Mouse (Mus musculus): ENCODE results near the gene Atp2c2. TPM values are rescaled to one million over a fixed set of nuclear protein-coding genes. Genes with fewer than 3 reads are reported as not detected.

Gene Atp2c2
- 3.2 and 3.5 TPM in 2 replicates for polyA plus RNA-seq (2015; fragmentation: Nextera tagmentation; extraction: Ambion mirVana)

DNA sequence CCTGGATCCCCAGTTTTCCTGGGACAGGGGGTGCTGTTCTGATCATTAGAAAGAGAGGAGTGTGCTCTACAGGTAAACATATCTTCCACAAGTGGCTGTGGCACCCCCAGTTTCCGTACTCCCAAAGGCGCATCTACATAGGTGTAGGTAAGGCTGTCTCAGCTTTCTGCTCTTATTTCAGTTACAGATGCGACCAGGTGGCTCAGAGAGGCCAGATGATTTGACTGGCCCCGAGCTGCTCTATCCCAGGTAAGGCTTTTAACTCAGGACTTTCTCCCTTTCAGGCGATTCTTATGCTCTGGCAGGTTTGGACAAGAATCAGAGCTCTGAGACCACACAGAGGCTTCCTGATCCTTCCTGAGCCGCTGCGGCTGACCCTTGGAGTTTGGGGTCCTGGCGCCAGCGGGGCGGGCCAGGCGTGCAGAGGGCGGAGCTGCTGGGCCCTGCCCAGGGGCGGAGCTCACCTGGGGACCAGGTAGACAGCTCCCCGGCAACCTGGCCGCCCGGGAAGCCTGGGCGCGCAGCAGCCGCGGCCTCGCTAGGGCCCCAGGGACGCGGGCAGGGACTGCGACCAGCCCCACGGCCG, at the start of gene Atp2c2:
Gene Atp2c2, plus strand, starts transcription at position 461 of the 586 bp plus-strand sequence.
- Histone ChIP-seq H3K4me2 (peak within 1 kb of the TSS; percentile 54), H3K36me3 (no peaks in the 10 kb centered on the region), H3K4me1 (peaks cover 21% of the 10 kb centered on the region), H3K9me3 (no peaks in the 10 kb centered on the region), H3K9ac (no peak within 1 kb of the TSS), H3K27me3 (peaks cover 49% of the 10 kb centered on the region), H3K27ac (no peak within 1 kb of the TSS), H3K4me3 (peak within 1 kb of the TSS; percentile 33)
- peak; percentile 48 for ATAC-seq (ENCODE audit: borderline replicate concordance, extremely low read depth, low FRiP score, low TSS enrichment)
- 5% methylated on average over 26 of the region's 26 CpGs for WGBS

DNA sequence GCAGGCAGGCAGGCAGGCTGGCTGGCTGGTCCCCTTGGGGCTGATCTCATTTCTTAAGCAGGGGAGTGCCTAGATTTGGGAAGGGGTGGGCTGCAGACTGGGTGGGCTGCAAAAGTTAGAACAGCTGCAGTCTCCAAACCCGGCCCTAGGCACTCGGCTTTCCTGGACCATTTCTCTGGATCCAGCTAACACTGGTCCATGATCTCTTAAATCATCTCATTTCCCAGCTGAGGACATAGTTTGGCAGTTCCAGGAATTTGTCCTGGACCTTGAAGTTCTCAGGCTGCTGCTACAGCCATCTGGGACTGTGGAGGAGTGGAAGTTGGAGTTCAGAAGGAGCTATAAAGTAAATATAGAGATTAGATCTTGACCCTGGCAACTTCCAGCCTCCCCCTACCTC, 48.5 kb upstream of the Atp2c2 start:
- 16% methylated on average over 2 of the region's 2 CpGs for whole genome bisulfite sequencing
- Histone ChIP-seq H3K9me3 (no peaks in the 10 kb centered on the region), H3K9ac (no peak overlapping the region), H3K4me3 (no peak overlapping the region), H3K27ac (no peak overlapping the region), H3K36me3 (no peaks in the 10 kb centered on the region), H3K27me3 (no peaks in the 10 kb centered on the region), H3K4me1 (no peaks in the 10 kb centered on the region), H3K4me2 (no peak overlapping the region)
- ATAC-seq (ENCODE audit: borderline replicate concordance, extremely low read depth, low FRiP score, low TSS enrichment): no peak

DNA sequence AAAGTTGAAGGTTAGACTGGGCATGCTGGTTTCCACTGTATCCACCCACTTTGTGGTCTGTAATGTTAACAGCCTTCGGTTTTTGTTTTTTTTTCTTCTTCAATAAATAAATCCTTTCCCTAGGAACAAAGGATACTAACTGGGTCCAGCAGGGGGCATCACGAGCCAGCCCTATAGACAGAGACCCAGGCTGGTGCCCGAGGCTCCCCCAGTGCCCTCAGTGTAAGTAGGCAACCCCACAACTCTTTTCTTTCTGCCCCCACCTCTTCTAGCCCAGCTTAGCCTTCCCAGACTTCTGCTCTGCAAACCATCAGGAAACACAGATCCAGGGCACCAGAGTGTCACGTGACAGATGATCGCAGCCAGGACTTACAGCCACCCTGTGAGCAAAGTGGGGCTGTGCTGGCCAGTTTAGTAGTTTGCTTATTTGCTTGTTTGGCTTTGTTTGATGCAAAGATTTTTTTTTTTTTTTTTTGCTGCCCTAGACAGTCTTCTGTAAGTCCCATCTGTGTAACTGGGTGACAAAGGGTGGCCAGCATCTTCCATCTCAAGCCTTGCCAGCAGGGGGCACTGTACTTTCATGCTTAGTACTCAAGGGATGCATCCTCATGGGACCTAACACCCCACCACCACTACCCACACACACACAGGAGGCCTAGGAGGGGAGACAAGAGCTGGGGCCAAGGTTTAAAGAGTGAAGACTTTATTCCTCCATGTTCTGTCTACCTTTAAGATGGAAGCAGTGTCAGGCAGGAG, 42.9 kb upstream of the Atp2c2 start:
- H3K36me3 ChIP-seq: no peaks in the 10 kb centered on the region
- no peak overlapping the region for H3K4me2 ChIP-seq
- no peak overlapping the region for H3K27ac ChIP-seq
- no peak for ATAC-seq (ENCODE audit: borderline replicate concordance, extremely low read depth, low FRiP score, low TSS enrichment)
- H3K4me3 ChIP-seq: no peak overlapping the region
- peaks cover 12% of the 10 kb centered on the region for H3K4me1 ChIP-seq
- no peak overlapping the region for H3K9ac ChIP-seq
- whole genome bisulfite sequencing: 37% methylated on average over 5 of the region's 5 CpGs
- no peaks in the 10 kb centered on the region for H3K27me3 ChIP-seq
- H3K9me3 ChIP-seq: no peaks in the 10 kb centered on the region

DNA sequence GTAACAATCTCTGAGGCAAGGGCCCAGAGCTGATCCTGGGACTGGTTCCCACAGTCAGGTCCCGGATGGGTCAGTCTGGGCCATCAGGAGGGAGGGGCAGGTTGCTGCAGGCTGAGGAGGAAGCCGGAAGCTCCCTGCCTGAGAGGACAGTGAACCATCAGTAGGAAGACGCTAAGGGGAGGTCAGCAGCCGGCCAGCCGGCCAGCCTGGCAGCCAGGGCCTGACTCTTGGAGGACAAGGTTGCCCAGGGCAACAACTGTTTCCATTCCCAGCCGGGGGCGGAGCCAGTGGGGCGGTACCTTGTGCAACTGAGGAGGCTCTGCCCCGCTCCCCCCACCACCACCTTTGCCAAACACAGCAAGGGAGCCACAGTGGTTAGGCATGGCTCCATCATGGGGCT, 38.7 kb upstream of the Atp2c2 start:
- Histone ChIP-seq H3K4me3 (no peak overlapping the region), H3K9ac (no peak overlapping the region; the same call in 1 of the 2 replicates), H3K27me3 (no peaks in the 10 kb centered on the region), H3K9me3 (no peaks in the 10 kb centered on the region), H3K36me3 (no peaks in the 10 kb centered on the region), H3K4me1 (peaks cover 22% of the 10 kb centered on the region), H3K4me2 (0 out of 2 replicates have a peak overlapping the region, but pooled peaks have one; percentile 17), H3K27ac (no peak overlapping the region)
- peak; percentile 55; the same call in 1 of the 2 replicates for ATAC-seq (ENCODE audit: borderline replicate concordance, extremely low read depth, low FRiP score, low TSS enrichment)
- 11% methylated on average over 9 of the region's 9 CpGs for WGBS

DNA sequence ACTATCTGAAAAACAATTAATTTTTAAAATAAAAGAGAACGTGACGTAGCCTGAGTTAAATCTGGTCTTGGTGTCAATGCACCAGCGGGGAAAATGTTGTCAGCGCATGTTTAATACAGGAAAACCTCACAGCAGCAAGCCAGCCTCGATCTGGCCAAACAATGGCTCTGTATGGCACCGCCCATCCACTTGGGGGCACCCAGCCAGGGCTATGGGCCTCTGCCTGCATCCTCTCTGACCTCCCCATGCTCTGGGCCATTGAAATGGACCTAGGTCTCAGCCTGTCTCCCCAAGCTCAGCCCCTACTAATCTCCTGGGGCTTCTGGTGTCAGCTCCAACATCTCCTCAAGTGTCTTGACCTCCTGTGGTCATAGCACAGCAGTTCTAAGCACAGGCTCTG, 37.9 kb upstream of the Atp2c2 start:
- no peaks in the 10 kb centered on the region for H3K9me3 ChIP-seq
- H3K9ac ChIP-seq: no peak overlapping the region
- H3K27ac ChIP-seq: no peak overlapping the region
- H3K27me3 ChIP-seq: no peaks in the 10 kb centered on the region
- H3K4me2 ChIP-seq: no peak overlapping the region
- peaks cover 27% of the 10 kb centered on the region for H3K4me1 ChIP-seq
- ATAC-seq (ENCODE audit: borderline replicate concordance, extremely low read depth, low FRiP score, low TSS enrichment): no peak
- 68% methylated on average over 6 of the region's 6 CpGs for WGBS
- no peak overlapping the region for H3K4me3 ChIP-seq
- no peaks in the 10 kb centered on the region for H3K36me3 ChIP-seq

DNA sequence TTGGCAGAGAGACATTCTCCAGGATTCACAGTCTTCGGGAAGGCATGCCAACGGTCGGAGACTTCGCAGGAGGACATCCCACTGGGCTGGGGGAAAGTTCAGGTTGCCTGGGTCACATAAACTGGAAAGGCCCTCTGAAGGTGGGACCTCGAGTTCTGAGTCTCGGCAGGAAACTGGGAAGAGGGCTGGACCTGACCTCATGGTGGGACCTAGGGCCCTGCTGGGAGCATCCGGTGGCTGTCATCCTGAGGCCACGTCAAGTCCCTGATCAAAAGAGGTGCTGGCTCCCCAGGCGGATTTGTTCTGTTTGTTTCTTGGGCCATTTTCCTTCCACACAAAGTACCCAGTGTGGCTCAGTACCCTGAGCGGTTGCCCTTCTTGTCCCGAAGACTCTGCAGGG, 36.4 kb upstream of the Atp2c2 start:
- 65% methylated on average over 11 of the region's 11 CpGs for WGBS
- no peak overlapping the region for H3K4me3 ChIP-seq
- peaks cover 27% of the 10 kb centered on the region for H3K4me1 ChIP-seq
- no peak overlapping the region for H3K4me2 ChIP-seq
- no peak overlapping the region for H3K27ac ChIP-seq
- no peak overlapping the region for H3K9ac ChIP-seq
- no peaks in the 10 kb centered on the region for H3K27me3 ChIP-seq
- H3K36me3 ChIP-seq: no peaks in the 10 kb centered on the region
- ATAC-seq (ENCODE audit: borderline replicate concordance, extremely low read depth, low FRiP score, low TSS enrichment): no peak
- no peaks in the 10 kb centered on the region for H3K9me3 ChIP-seq

DNA sequence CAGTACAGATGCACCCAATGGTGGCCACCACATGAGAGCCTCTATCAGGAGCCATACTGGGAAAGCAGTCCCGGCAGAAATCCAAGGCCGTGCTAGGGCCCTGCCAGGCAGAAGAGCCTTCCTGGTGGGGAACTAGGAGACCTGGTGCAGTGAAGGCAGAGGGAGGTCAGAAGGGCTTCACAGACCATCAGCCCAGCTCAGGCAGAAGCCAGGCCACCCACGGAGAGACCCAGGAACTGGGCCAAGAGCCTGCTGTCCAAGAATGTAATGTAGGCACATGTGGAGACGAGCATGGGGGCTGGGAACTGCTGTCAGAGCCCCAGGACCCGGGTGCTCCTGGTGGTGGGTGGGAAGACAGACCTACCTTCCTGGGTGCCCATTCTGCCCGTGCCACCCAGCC, 34.5 kb upstream of the Atp2c2 start:
- Histone ChIP-seq H3K27ac (no peak overlapping the region), H3K9ac (no peak overlapping the region), H3K9me3 (no peaks in the 10 kb centered on the region), H3K4me2 (no peak overlapping the region), H3K4me3 (no peak overlapping the region), H3K36me3 (no peaks in the 10 kb centered on the region), H3K27me3 (no peaks in the 10 kb centered on the region), H3K4me1 (peaks cover 39% of the 10 kb centered on the region)
- 54% methylated on average over 6 of the region's 6 CpGs for WGBS
- ATAC-seq (ENCODE audit: borderline replicate concordance, extremely low read depth, low FRiP score, low TSS enrichment): no peak; the same call in 1 of the 2 replicates

DNA sequence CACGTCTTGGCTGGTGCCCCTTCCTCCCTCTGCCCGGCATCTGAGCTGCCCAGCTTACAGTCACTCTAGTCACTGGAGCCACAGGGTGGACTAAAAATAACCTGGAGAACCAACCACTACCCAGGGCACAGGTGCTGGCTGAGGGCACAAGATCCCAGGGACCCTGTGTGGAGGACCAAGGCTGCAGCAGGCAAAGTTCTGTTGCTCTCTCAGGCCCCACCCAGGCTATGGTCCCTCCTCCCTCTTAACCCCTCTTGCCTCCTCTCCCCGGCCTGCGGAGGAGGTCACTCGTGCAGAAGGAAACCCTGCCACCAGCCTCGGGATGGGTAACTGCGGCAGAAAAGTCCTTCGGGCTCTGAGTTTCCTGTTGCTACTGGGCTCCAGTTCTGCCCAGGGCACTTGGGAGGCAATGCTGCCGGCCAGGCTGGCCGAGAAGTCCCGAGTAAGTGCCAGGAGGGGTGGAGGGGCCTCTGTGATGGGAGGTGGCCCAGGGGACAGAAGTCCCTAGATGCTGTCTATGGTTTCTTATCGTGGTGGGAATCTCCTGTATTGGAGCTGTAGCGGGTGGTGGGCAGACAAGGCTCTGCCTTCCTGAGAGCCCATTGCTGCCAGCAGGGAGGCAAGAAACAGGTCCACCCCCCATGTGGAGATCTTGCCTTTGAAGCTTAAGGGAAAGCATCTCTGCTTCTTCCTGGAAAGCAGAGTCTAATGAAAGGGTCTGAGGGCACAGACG, 33.4 kb upstream of the Atp2c2 start, which contains the start of gene Wfdc1:
Gene Wfdc1, plus strand, starts transcription at position 147 of the 733 bp plus-strand sequence.
- H3K9ac ChIP-seq: no peak within 1 kb of the TSS
- no peak within 1 kb of the TSS for H3K4me3 ChIP-seq
- 0 out of 2 replicates have a peak, but pooled peaks have one; percentile 4 for ATAC-seq (ENCODE audit: borderline replicate concordance, extremely low read depth, low FRiP score, low TSS enrichment)
- H3K9me3 ChIP-seq: no peaks in the 10 kb centered on the region
- H3K27ac ChIP-seq: no peak within 1 kb of the TSS
- no peaks in the 10 kb centered on the region for H3K27me3 ChIP-seq
- peak within 1 kb of the TSS; percentile 31; the same call in 1 of the 2 replicates for H3K4me2 ChIP-seq
- WGBS: 13% methylated on average over 14 of the region's 14 CpGs
- H3K36me3 ChIP-seq: no peaks in the 10 kb centered on the region
- H3K4me1 ChIP-seq: peaks cover 42% of the 10 kb centered on the region

DNA sequence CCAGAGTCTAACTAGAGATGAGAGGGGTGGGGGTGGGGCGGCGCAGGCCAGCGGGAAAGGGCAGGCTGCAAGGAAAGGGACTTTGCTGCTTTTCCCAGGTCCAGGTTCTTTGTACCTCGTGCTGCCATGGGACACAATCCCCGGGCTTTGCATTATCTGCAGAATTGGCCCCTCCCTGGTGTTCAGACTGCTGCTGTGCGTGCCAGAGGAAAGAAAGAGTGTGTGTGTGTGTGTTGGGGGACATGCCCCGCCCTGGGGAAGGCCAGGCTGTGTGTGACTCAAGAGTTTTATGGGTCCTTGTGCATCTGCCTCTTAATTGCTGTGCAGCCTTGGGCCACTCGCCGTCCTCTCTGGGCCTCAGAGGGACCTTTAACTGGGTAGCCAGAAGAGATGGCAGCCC, 31.4 kb upstream of the Atp2c2 start:
- ATAC-seq (ENCODE audit: borderline replicate concordance, extremely low read depth, low FRiP score, low TSS enrichment): no peak

DNA sequence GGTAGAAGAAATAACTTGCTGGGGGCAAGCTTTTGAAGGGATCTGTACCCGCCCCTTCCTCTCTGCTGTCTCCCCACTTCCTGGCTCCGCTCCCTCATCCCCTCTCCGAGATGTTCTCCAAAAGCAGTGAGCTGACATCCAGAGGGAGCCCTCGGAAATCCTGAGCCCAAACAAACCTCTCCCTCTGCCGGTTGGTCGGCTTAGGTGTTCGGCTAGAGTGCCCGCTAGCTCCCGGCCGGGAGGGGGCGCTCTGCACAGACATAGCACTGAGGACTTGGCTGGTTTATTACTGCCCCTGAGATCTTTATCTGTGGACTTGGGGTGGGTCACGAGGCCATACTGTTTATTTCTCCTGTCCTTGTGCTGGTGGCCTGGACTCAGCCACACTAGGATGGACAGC, 30.5 kb upstream of the Atp2c2 start:
- Histone ChIP-seq H3K27me3 (no peaks in the 10 kb centered on the region), H3K9ac (no peak overlapping the region), H3K4me1 (peaks cover 42% of the 10 kb centered on the region), H3K4me3 (no peak overlapping the region), H3K9me3 (no peaks in the 10 kb centered on the region), H3K36me3 (no peaks in the 10 kb centered on the region), H3K4me2 (no peak overlapping the region), H3K27ac (peak overlapping the region; percentile 58)
- ATAC-seq (ENCODE audit: borderline replicate concordance, extremely low read depth, low FRiP score, low TSS enrichment): no peak
- 34% methylated on average over 12 of the region's 12 CpGs for WGBS

More for the DNA sequence above, 31.4 kb upstream of the Atp2c2 start:
- no peaks in the 10 kb centered on the region for H3K36me3 ChIP-seq
- no peak overlapping the region for H3K4me3 ChIP-seq
- no peak overlapping the region for H3K4me2 ChIP-seq
- WGBS: 74% methylated on average over 9 of the region's 9 CpGs
- H3K4me1 ChIP-seq: peaks cover 42% of the 10 kb centered on the region
- no peaks in the 10 kb centered on the region for H3K9me3 ChIP-seq
- no peak overlapping the region for H3K27ac ChIP-seq
- H3K9ac ChIP-seq: no peak overlapping the region
- H3K27me3 ChIP-seq: no peaks in the 10 kb centered on the region

DNA sequence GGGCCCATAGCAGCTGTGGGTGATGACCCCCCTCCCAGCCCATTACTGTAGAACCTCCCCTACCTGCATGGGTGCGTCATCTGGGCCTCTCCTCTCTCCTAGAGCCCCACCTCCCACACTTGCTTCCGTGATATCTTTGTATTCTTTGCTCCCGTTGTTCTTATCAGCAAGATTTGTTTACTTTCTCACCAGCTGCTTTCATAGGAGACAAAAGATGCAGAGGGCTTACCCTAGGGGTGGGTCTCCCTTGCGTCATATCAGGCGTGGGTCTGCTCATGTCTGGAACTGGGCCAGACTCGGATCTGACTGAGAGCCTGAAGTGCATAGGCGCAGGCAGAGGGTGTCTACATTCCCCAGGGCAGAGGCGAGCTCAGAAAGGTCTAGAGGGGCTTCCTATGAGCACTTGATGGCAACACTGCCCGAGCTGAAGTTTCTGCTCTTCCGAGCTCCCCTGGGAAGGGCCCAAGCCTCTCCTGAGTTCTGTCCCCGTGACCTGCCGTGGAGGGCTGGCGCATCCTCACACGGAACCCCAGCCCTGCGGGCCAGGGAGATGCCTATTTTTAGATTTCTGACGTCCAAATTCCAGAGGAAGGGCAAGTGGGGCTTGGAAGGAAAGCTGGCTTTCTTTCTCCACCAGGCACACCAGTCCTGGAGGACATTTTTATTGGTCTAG, 29.3 kb upstream of the Atp2c2 start:
- Histone ChIP-seq H3K9me3 (no peaks in the 10 kb centered on the region), H3K4me1 (peaks cover 37% of the 10 kb centered on the region), H3K27ac (peak overlapping the region; percentile 86), H3K4me3 (no peak overlapping the region), H3K4me2 (peak overlapping the region; percentile 40), H3K27me3 (no peaks in the 10 kb centered on the region), H3K36me3 (no peaks in the 10 kb centered on the region), H3K9ac (0 out of 2 replicates have a peak overlapping the region, but pooled peaks have one; percentile 17)
- peak; percentile 53 for ATAC-seq (ENCODE audit: borderline replicate concordance, extremely low read depth, low FRiP score, low TSS enrichment)
- WGBS: 10% methylated on average over 16 of the region's 16 CpGs

Measured in lung, embryonic 15.5 days (tissue).